Mouse (Mus musculus): ENCODE data around the gene Myo18a.

GRCm38 (mm10) chr11:77743966-77744365, 19.1 kb upstream of the Myo18a start:
- TF ChIP-seq CTCF (IDR thresholded peaks at IDR 0.05): peak; percentile 75
- no peak for TF ChIP-seq EP300 (IDR thresholded peaks at IDR 0.05)

Measured in lung, postnatal 0 days (tissue).